Mouse (Mus musculus): ENCODE data around the gene Zfp983. TPM values are rescaled to one million over a fixed set of nuclear protein-coding genes. Genes with fewer than 3 reads are reported as not detected.
A peak's percentile ranks its signal among the peaks of the same experiment; 100 is the strongest.

Zfp983 gene
- polyA plus RNA-seq, 1 experiment from 2014 or later, result 1.6 TPM

- Histone ChIP-seq H3K27me3 (replicated peaks) (no peaks in the 10 kb centered on the region), H3K9ac (no peak overlapping the region), H3K4me2 (no peak overlapping the region), H3K9me3 (replicated peaks) (no peaks in the 10 kb centered on the region), H3K27ac (no peak overlapping the region), H3K4me1 (peaks cover 4% of the 10 kb centered on the region; the same call in 1 of the 2 replicates), H3K4me3 (no peak overlapping the region), H3K36me3 (peaks cover 7% of the 10 kb centered on the region)
- no peak for ATAC-seq
Observed at GRCm38 (mm10) chr17:21696073-21696472, 45.6 kb downstream of the Zfp983 start.

GRCm38 (mm10) chr17:21702281-21703240 lies 52.1 kb downstream of the Zfp983 start:
- peak overlapping the region; percentile 91 for H3K27ac ChIP-seq
- H3K4me3 ChIP-seq, result peak overlapping the region; percentile 23
- no peaks in the 10 kb centered on the region for H3K27me3 ChIP-seq (replicated peaks)
- ATAC-seq, result peak; percentile 98
- peak overlapping the region; percentile 61 for H3K9ac ChIP-seq
- no peaks in the 10 kb centered on the region for H3K36me3 ChIP-seq
- WGBS (ENCODE audit: insufficient replicate concordance), result 8% methylated on average over 5 of the region's 5 CpGs
- peaks cover 42% of the 10 kb centered on the region for H3K4me1 ChIP-seq
- no peaks in the 10 kb centered on the region for H3K9me3 ChIP-seq (replicated peaks)
- H3K4me2 ChIP-seq, result peak overlapping the region; percentile 67

GRCm38 (mm10) chr17:21703414-21703813 lies 53.0 kb downstream of the Zfp983 start:
- Histone ChIP-seq H3K4me2 (peak overlapping the region; percentile 67), H3K9ac (peak overlapping the region; percentile 61; the same call in 1 of the 2 replicates), H3K27ac (peak overlapping the region; percentile 91), H3K27me3 (replicated peaks) (no peaks in the 10 kb centered on the region), H3K4me1 (peaks cover 44% of the 10 kb centered on the region), H3K36me3 (no peaks in the 10 kb centered on the region), H3K4me3 (no peak overlapping the region), H3K9me3 (replicated peaks) (no peaks in the 10 kb centered on the region)
- WGBS (ENCODE audit: insufficient replicate concordance), result 36% methylated on average over 1 of the region's 1 CpGs
- ATAC-seq, result no peak

GRCm38 (mm10) chr17:21707343-21707996 lies 57.0 kb downstream of the Zfp983 start, which contains the start of gene Zfp760:
TSS of gene Zfp760 (plus strand) at chr17:21707741.
- peaks cover 38% of the 10 kb centered on the region for H3K4me1 ChIP-seq
- H3K27me3 ChIP-seq (replicated peaks), result no peaks in the 10 kb centered on the region
- H3K4me3 ChIP-seq, result peak within 1 kb of the TSS; percentile 74
- peak within 1 kb of the TSS; percentile 84 for H3K27ac ChIP-seq
- peak within 1 kb of the TSS; percentile 80 for H3K9ac ChIP-seq
- peak within 1 kb of the TSS; percentile 77 for H3K4me2 ChIP-seq
- 5% methylated on average over 26 of the region's 26 CpGs for WGBS (ENCODE audit: insufficient replicate concordance)
- H3K9me3 ChIP-seq (replicated peaks), result no peaks in the 10 kb centered on the region
- peak; percentile 80 for ATAC-seq
- H3K36me3 ChIP-seq, result peaks cover 20% of the 10 kb centered on the region

GRCm38 (mm10) chr17:21708401-21708800 lies 58.0 kb downstream of the Zfp983 start:
- WGBS (ENCODE audit: insufficient replicate concordance), result 31% methylated on average over 2 of the region's 2 CpGs
- no peak for ATAC-seq
- Histone ChIP-seq H3K36me3 (peaks cover 24% of the 10 kb centered on the region), H3K9me3 (replicated peaks) (no peaks in the 10 kb centered on the region), H3K9ac (peak overlapping the region; percentile 80), H3K27me3 (replicated peaks) (no peaks in the 10 kb centered on the region), H3K4me3 (peak overlapping the region; percentile 74), H3K4me1 (peaks cover 28% of the 10 kb centered on the region), H3K27ac (peak overlapping the region; percentile 84), H3K4me2 (peak overlapping the region; percentile 77)

Other genes with a start within 250 kb of the Zfp983 start
- gene Zfp54, start 227.4 kb upstream of the Zfp983 start, polyA plus RNA-seq (2016; fragmentation: Nextera tagmentation; extraction: Ambion mirVana), result 1.8 and 3.1 TPM in 2 replicates
- 7.8 and 8.4 TPM in 2 replicates for gene Zfp51, start 200.2 kb upstream of the Zfp983 start, polyA plus RNA-seq (2016; fragmentation: Nextera tagmentation; extraction: Ambion mirVana)
- gene Zfp53, start 161.6 kb upstream of the Zfp983 start, polyA plus RNA-seq (2016; fragmentation: Nextera tagmentation; extraction: Ambion mirVana), result 4.1 TPM in 2 replicates
- gene Zfp52, start 115.1 kb upstream of the Zfp983 start, polyA plus RNA-seq (2016; fragmentation: Nextera tagmentation; extraction: Ambion mirVana), result 1.4 and 1.5 TPM in 2 replicates
- gene Zfp948, start 83.6 kb upstream of the Zfp983 start, polyA plus RNA-seq (2016; fragmentation: Nextera tagmentation; extraction: Ambion mirVana), result 7.5 TPM in 2 replicates
- gene Gm10226, start 41.2 kb downstream of the Zfp983 start, polyA plus RNA-seq (2016; fragmentation: Nextera tagmentation; extraction: Ambion mirVana), result 5.1 and 5.2 TPM in 2 replicates
- 6.1 and 6.4 TPM in 2 replicates for gene Zfp760, start 57.1 kb downstream of the Zfp983 start, polyA plus RNA-seq (2016; fragmentation: Nextera tagmentation; extraction: Ambion mirVana)
- gene Zfp229, start 80.2 kb downstream of the Zfp983 start, polyA plus RNA-seq (2016; fragmentation: Nextera tagmentation; extraction: Ambion mirVana), result 3.6 TPM in 2 replicates
- 2.3 TPM in 2 replicates for gene Zfp820, start 195.1 kb downstream of the Zfp983 start, polyA plus RNA-seq (2016; fragmentation: Nextera tagmentation; extraction: Ambion mirVana)

All from liver, embryonic 12.5 days (tissue).